Mouse (Mus musculus): ENCODE measurements around the gene Pbx1. TPM values are rescaled to one million over a fixed set of nuclear protein-coding genes. Genes with fewer than 3 reads are reported as not detected.

The Pbx1 gene
- polyA plus RNA-seq, 1 experiment from 2014 or later, result 47.8 TPM

- Histone ChIP-seq H3K9ac (replicated peaks; ENCODE audit: low read depth, low read length) (no peak overlapping the region), H3K4me3 (ENCODE audit: low read depth, low read length) (no peak overlapping the region), H3K4me2 (ENCODE audit: low read depth, low read length) (no peak overlapping the region), H3K27ac (ENCODE audit: low read depth, low read length) (no peak overlapping the region), H3K4me1 (ENCODE audit: control insufficient read depth, insufficient read depth, low read length) (no peaks in the 10 kb centered on the region), H3K27me3 (ENCODE audit: control insufficient read depth, insufficient read depth, low read length) (no peaks in the 10 kb centered on the region), H3K36me3 (ENCODE audit: control insufficient read depth, insufficient read depth, low read length) (no peaks in the 10 kb centered on the region), H3K9me3 (ENCODE audit: control insufficient read depth, low read length) (no peaks in the 10 kb centered on the region)
- ATAC-seq (ENCODE audit: low read depth), result no peak
- 35% methylated on average over 7 of the region's 7 CpGs for WGBS
Measured at GRCm38 (mm10) chr1:168457191-168457747, 25.2 kb upstream of the Pbx1 start.

DNA sequence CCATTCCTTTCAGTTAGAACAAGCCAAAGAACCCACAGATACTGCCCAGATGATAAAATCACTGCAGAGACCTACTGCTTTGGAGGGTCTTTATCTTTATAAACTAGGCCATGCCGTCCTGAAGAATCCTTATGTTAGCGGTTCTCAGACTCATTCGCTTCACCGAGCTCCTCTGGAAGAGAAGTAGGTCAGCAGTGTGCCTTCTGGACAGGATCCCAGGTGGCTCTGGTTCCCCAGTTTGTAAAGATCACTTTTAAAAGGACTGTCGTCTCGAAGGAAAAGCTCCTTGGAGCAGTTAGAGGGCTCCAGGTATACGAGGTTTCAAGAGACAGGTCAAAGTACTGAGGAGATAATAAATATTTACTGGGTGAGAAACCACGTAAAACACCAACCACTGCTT, 23.1 kb upstream of the Pbx1 start:
- Histone ChIP-seq H3K9me3 (ENCODE audit: control insufficient read depth, low read length) (no peaks in the 10 kb centered on the region), H3K9ac (replicated peaks; ENCODE audit: low read depth, low read length) (no peak overlapping the region), H3K4me1 (ENCODE audit: control insufficient read depth, insufficient read depth, low read length) (no peaks in the 10 kb centered on the region), H3K4me3 (ENCODE audit: low read depth, low read length) (no peak overlapping the region), H3K4me2 (ENCODE audit: low read depth, low read length) (no peak overlapping the region), H3K27ac (ENCODE audit: low read depth, low read length) (no peak overlapping the region), H3K27me3 (ENCODE audit: control insufficient read depth, insufficient read depth, low read length) (no peaks in the 10 kb centered on the region), H3K36me3 (ENCODE audit: control insufficient read depth, insufficient read depth, low read length) (no peaks in the 10 kb centered on the region)
- 80% methylated on average over 8 of the region's 8 CpGs for WGBS
- ATAC-seq (ENCODE audit: low read depth), result no peak

DNA sequence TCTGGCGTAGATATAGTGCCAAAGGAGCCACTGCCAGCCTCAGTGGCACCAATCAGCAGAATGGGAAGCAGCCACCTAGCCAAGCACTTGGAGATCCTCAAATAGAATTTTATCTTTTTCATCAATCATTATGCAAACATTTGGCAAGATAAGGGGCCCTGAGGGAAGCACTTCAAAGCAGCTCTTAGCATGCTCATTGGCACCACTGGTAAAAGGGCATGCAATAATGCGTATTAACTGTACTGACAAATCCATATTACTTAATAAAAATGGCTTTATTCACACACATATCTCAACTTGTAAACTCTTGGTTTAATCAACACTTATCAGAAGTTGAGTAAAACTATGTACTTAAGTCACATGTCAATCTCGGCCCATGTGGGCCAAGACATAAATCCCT, 1.6 kb upstream of the Pbx1 start:
- no peak overlapping the region for H3K4me2 ChIP-seq (ENCODE audit: low read depth, low read length)
- no peak for ATAC-seq (ENCODE audit: low read depth)
- no peaks in the 10 kb centered on the region for H3K4me1 ChIP-seq (ENCODE audit: control insufficient read depth, insufficient read depth, low read length)
- no peaks in the 10 kb centered on the region for H3K36me3 ChIP-seq (ENCODE audit: control insufficient read depth, insufficient read depth, low read length)
- H3K27me3 ChIP-seq (ENCODE audit: control insufficient read depth, insufficient read depth, low read length), result no peaks in the 10 kb centered on the region
- H3K27ac ChIP-seq (ENCODE audit: low read depth, low read length), result no peak overlapping the region
- 98% methylated on average over 3 of the region's 3 CpGs for WGBS
- no peak overlapping the region for H3K9ac ChIP-seq (replicated peaks; ENCODE audit: low read depth, low read length)
- H3K9me3 ChIP-seq (ENCODE audit: control insufficient read depth, low read length), result no peaks in the 10 kb centered on the region
- no peak overlapping the region for H3K4me3 ChIP-seq (ENCODE audit: low read depth, low read length)

DNA sequence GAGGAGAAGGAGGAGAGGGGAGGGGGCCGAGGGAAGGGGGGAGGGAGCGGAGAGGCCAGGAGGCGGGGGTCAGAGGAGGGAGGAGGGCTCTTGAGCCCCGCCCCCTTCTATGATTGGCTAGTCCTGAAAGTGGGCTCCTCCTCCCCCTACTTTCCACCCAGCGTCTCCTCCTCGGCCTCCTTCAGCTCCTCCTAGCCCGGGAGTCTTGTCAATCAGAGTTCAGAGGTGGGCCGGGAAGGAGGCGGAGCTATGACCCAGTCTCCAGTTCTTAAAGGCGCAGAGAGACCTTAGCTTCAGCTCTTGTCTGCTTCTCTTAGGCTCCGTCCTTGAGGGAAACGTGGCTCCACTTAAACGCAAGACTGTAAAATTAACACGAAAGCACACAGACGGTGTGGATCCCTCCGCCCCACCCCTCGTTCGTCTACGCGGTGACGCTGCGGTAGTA, 233 bp upstream of the Pbx1 start:
- Histone ChIP-seq H3K9me3 (ENCODE audit: control insufficient read depth, low read length) (no peaks in the 10 kb centered on the region), H3K4me3 (ENCODE audit: low read depth, low read length) (peak overlapping the region; percentile 29), H3K9ac (replicated peaks; ENCODE audit: low read depth, low read length) (no peak overlapping the region), H3K36me3 (ENCODE audit: control insufficient read depth, insufficient read depth, low read length) (no peaks in the 10 kb centered on the region), H3K4me2 (ENCODE audit: low read depth, low read length) (peak overlapping the region; percentile 55), H3K4me1 (ENCODE audit: control insufficient read depth, insufficient read depth, low read length) (peaks cover 5% of the 10 kb centered on the region; the same call in 1 of the 2 replicates), H3K27ac (ENCODE audit: low read depth, low read length) (0 out of 2 replicates have a peak overlapping the region, but pooled peaks have one; percentile 48), H3K27me3 (ENCODE audit: control insufficient read depth, insufficient read depth, low read length) (no peaks in the 10 kb centered on the region)
- ATAC-seq (ENCODE audit: low read depth), result peak; percentile 99
- WGBS, result 0% methylated on average over 20 of the region's 22 CpGs

DNA sequence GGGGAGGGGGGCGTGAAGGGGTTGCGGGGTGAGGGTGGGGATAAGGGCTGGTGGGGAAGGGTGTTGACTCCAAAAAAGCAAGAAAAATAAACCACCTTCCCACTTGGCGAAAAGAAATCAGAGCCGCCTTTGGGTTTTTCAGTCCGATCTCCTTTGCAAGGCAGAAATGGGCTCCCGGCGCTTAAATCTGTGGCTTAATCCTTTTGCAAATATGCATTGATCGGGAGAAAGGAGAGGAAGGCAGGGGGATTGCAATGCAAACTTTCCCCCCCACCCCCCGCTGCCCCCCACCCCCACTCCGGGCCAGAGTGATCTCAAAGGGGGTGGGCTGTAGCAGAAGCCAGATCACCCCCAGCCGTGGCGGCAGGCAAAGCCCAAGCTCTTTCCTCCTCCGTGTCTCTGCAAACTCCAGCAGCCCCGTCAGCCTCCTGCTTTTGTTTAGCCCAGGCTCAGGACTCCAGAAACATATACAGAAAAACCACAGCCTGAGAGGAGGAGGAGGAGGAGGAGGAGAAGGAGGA, 299 bp downstream of the Pbx1 start:
- WGBS, result 1% methylated on average over 14 of the region's 14 CpGs
- no peaks in the 10 kb centered on the region for H3K36me3 ChIP-seq (ENCODE audit: control insufficient read depth, insufficient read depth, low read length)
- peak overlapping the region; percentile 85 for H3K9ac ChIP-seq (replicated peaks; ENCODE audit: low read depth, low read length)
- no peaks in the 10 kb centered on the region for H3K9me3 ChIP-seq (ENCODE audit: control insufficient read depth, low read length)
- peaks cover 7% of the 10 kb centered on the region; the same call in 1 of the 2 replicates for H3K4me1 ChIP-seq (ENCODE audit: control insufficient read depth, insufficient read depth, low read length)
- no peaks in the 10 kb centered on the region for H3K27me3 ChIP-seq (ENCODE audit: control insufficient read depth, insufficient read depth, low read length)
- ATAC-seq (ENCODE audit: low read depth), result peak; percentile 92
- peak overlapping the region; percentile 71 for H3K4me3 ChIP-seq (ENCODE audit: low read depth, low read length)
- H3K4me2 ChIP-seq (ENCODE audit: low read depth, low read length), result peak overlapping the region; percentile 71
- peak overlapping the region; percentile 87 for H3K27ac ChIP-seq (ENCODE audit: low read depth, low read length)

DNA sequence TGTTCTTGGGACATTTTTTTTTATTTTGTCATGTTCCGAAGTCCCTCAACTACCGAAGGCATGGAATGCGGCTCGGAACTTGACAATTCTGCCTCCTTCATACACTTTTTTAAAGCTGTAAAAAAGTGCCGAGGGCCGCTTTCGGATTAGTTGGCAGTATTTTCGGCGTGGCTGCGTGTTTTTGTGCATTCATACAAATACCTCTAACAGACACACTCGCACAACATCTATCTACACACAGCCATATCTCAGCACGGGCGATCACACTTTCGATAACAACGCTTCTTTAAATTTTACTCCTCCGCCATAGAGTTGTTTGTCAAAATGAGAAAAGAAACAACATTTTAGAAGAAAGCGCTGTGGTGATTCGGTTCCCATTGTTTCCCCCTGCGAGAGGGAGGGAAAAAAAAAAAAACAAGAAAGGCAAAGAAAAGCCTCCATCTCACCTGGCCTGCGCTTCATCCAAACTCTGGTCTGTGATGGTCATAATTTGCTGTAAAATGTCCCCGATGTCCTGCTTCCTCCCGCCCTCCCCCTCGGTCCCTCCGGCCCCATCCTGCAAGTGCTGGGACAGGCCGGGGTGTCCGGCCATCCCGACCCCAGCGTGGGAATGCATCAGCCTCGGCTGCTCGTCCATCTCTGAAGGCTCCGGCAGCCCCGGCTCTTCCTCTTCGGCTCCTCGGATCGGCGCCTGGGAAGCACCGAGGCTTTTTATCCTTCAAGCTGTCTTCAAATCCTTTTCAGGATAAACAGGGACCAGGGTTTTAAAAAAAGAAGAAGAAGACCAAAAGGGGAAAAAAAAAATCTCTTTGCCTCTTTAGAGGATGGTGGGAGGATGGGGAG, 981 bp downstream of the Pbx1 start:
- Histone ChIP-seq H3K9me3 (ENCODE audit: control insufficient read depth, low read length) (no peaks in the 10 kb centered on the region), H3K4me3 (ENCODE audit: low read depth, low read length) (peak overlapping the region; percentile 71), H3K9ac (replicated peaks; ENCODE audit: low read depth, low read length) (peak overlapping the region; percentile 85), H3K4me1 (ENCODE audit: control insufficient read depth, insufficient read depth, low read length) (peaks cover 10% of the 10 kb centered on the region; the same call in 1 of the 2 replicates), H3K27me3 (ENCODE audit: control insufficient read depth, insufficient read depth, low read length) (no peaks in the 10 kb centered on the region), H3K27ac (ENCODE audit: low read depth, low read length) (peak overlapping the region; percentile 87), H3K36me3 (ENCODE audit: control insufficient read depth, insufficient read depth, low read length) (no peaks in the 10 kb centered on the region), H3K4me2 (ENCODE audit: low read depth, low read length) (peak overlapping the region; percentile 71)
- under 1% methylated on average over 37 of the region's 37 CpGs for WGBS
- ATAC-seq (ENCODE audit: low read depth), result no peak

DNA sequence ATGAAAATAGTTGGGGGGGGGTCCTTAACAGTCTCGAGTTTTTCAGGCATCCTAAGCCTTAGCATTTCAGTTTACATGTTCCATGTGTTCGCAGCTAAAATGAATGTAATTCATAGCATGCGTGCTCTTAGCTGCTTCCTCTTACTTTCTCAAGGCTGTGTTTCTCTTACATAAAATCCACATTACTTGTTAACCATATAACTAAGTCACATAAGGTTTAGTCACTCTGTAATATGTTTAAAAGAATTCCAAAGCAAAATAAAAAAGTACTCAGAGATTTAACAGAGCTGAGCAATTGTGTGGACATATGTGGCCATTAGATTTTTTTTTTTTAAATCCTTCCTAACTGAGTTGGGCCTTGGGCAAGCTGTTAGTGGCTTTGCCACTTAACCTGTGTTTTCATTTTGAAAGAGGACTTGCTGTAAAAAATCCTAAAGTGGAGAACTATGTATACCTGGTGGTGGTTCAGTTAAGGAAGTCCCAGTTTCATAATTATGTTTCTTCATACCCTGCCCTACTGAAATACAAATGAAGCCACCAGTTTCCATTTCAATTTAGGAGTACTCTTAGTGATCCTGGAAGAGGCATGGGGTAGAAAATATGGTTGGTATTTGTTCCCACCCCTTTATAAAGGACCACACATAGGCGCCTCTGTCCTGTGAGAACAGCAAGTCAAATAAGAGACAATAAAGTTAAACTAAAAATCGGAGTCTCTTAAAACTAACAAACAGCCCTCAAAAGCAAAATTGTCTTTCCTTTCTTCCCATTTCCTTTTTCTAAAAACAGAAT, 2.0 kb downstream of the Pbx1 start:
- no peak for ATAC-seq (ENCODE audit: low read depth)
- H3K4me2 ChIP-seq (ENCODE audit: low read depth, low read length), result peak overlapping the region; percentile 71
- no peaks in the 10 kb centered on the region for H3K27me3 ChIP-seq (ENCODE audit: control insufficient read depth, insufficient read depth, low read length)

GRCm38 (mm10) chr1:168429406-168429805, 2.7 kb downstream of the Pbx1 start:
- peak overlapping the region; percentile 52 for H3K9ac ChIP-seq (replicated peaks; ENCODE audit: low read depth, low read length)
- no peak overlapping the region for H3K27ac ChIP-seq (ENCODE audit: low read depth, low read length)
- peak overlapping the region; percentile 71 for H3K4me3 ChIP-seq (ENCODE audit: low read depth, low read length)
- peak overlapping the region; percentile 71 for H3K4me2 ChIP-seq (ENCODE audit: low read depth, low read length)
- no peaks in the 10 kb centered on the region for H3K9me3 ChIP-seq (ENCODE audit: control insufficient read depth, low read length)
- no peaks in the 10 kb centered on the region for H3K27me3 ChIP-seq (ENCODE audit: control insufficient read depth, insufficient read depth, low read length)
- H3K4me1 ChIP-seq (ENCODE audit: control insufficient read depth, insufficient read depth, low read length), result peaks cover 13% of the 10 kb centered on the region; the same call in 1 of the 2 replicates
- under 1% methylated on average over 5 of the region's 5 CpGs for WGBS
- no peaks in the 10 kb centered on the region for H3K36me3 ChIP-seq (ENCODE audit: control insufficient read depth, insufficient read depth, low read length)
- no peak for ATAC-seq (ENCODE audit: low read depth)

More for the DNA sequence above, 2.0 kb downstream of the Pbx1 start:
- peak overlapping the region; percentile 71 for H3K4me3 ChIP-seq (ENCODE audit: low read depth, low read length)
- peaks cover 13% of the 10 kb centered on the region; the same call in 1 of the 2 replicates for H3K4me1 ChIP-seq (ENCODE audit: control insufficient read depth, insufficient read depth, low read length)
- peak overlapping the region; percentile 85 for H3K9ac ChIP-seq (replicated peaks; ENCODE audit: low read depth, low read length)
- H3K9me3 ChIP-seq (ENCODE audit: control insufficient read depth, low read length), result no peaks in the 10 kb centered on the region
- WGBS, result 3% methylated on average over 5 of the region's 5 CpGs
- no peaks in the 10 kb centered on the region for H3K36me3 ChIP-seq (ENCODE audit: control insufficient read depth, insufficient read depth, low read length)
- H3K27ac ChIP-seq (ENCODE audit: low read depth, low read length), result no peak overlapping the region
